Mouse (Mus musculus): ENCODE measurements at regions not wholly inside any gene's neighbourhood (a gene's known extent, or its start where the extent isn't known, plus 50 kb on each side); places are given as distances from the start of the nearest gene placed in this dataset.

- no peak for TF ChIP-seq MAX (IDR thresholded peaks at IDR 0.05)
- TF ChIP-seq CTCF (IDR thresholded peaks at IDR 0.05; ENCODE audit: control insufficient read depth, insufficient read depth, insufficient read length) = no peak
- TF ChIP-seq CEBPB (IDR thresholded peaks at IDR 0.05; ENCODE audit: low read depth) = no peak
- TF ChIP-seq MYOD1 (IDR thresholded peaks at IDR 0.05; ENCODE audit: control insufficient read depth, insufficient read length, low read depth) = no peak
- no peak for TF ChIP-seq USF1 (IDR thresholded peaks at IDR 0.05; ENCODE audit: low read depth)
- TF ChIP-seq MYOG (IDR thresholded peaks at IDR 0.05; ENCODE audit: control insufficient read depth, extremely low read depth, insufficient read length) = no peak
These were observed 163.5 kb downstream of the Fam43a start for GRCm38 (mm10) chr16:30762898-30763595.

Measured in C2C12 (cell line).